In the genomic region with DNA sequence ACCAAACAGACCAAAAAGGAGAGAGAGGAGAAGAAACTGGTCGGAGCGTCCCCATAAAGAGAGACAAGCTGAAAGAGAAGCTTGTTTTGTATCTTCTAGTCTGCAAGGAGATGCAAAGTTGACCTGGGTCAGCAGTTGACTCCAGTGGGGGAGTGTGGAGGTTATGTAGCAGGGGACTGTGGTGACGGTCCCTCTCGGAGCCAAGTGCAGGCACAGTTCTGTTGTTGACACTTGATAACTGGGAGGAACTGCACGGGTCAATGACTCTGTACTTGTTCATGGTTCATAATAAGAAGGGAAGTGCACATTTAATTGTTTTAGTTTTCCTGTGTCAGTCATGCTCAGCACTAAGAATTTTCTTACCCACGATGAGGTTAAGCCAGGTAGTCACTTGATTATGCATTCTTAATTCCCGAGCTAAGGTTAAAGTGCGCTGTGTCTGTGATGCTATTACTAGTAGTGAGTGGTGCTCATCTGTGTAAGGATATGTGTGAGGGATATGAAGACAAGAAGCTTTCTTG, we compare ENCODE assay signal across 30 mouse cellular contexts. TPM values are rescaled to one million over a fixed set of nuclear protein-coding genes. Genes with fewer than 3 reads are reported as not detected.
DNase-seq lines count a peak whose midpoint lies in the region; ATAC-seq and TF ChIP-seq lines count a peak whose summit lies in the region.
"Had no signal": no experiment of that assay in that cellular context is flagged by ENCODE, and none has a peak within 500 bp of the region (broad histone marks: within the 10 kb centered on the region; RNA-seq: fewer than 3 reads in every experiment).

No protein-coding gene starts in this region.

- no peaks in the 10 kb centered on the region for H3K36me3 ChIP-seq in kidney, adult 2 months (ENCODE audit: control insufficient read depth, insufficient read depth, low read length)
- no peaks in the 10 kb centered on the region for H3K36me3 ChIP-seq in kidney, embryonic 16.5 days (ENCODE audit: insufficient read depth, low read length)
- no peaks in the 10 kb centered on the region for H3K36me3 ChIP-seq in intestine, embryonic 15.5 days
- H3K36me3 ChIP-seq: embryonic facial prominence, embryonic 10.5 days; embryonic facial prominence, embryonic 15.5 days; heart, embryonic 12.5 days; hindbrain, embryonic 13.5 days; lung, embryonic 15.5 days had no signal

- no peak overlapping the region for H3K4me3 ChIP-seq in kidney, adult 2 months (ENCODE audit: insufficient read depth, low read depth, low read length)
- H3K4me3 ChIP-seq in kidney, embryonic 16.5 days (ENCODE audit: low read length) = no peak overlapping the region
- H3K4me3 ChIP-seq in intestine, embryonic 15.5 days (replicated peaks) = no peak overlapping the region
- H3K4me3 ChIP-seq: embryonic facial prominence, embryonic 10.5 days; embryonic facial prominence, embryonic 15.5 days; gastrocnemius, adult 2 months; heart, embryonic 12.5 days; hindbrain, embryonic 13.5 days; lung, embryonic 15.5 days had no signal

- H3K4me1 ChIP-seq in kidney, adult 2 months (ENCODE audit: control insufficient read depth, insufficient read depth, low read length) = peaks cover 3% of the 10 kb centered on the region; the same call in 1 of the 2 replicates
- H3K4me1 ChIP-seq in kidney, embryonic 16.5 days (ENCODE audit: insufficient read depth, low read length) = peaks cover 5% of the 10 kb centered on the region; the same call in 1 of the 2 replicates
- H3K4me1 ChIP-seq in intestine, embryonic 15.5 days (replicated peaks) = no peaks in the 10 kb centered on the region
- H3K4me1 ChIP-seq: embryonic facial prominence, embryonic 10.5 days; embryonic facial prominence, embryonic 15.5 days; heart, embryonic 12.5 days; hindbrain, embryonic 13.5 days; lung, embryonic 15.5 days had no signal

- H3K4me2 ChIP-seq in kidney, embryonic 16.5 days (replicated peaks; ENCODE audit: low read depth, low read length) = no peak overlapping the region
- H3K4me2 ChIP-seq in intestine, embryonic 15.5 days (replicated peaks) = no peak overlapping the region
- H3K4me2 ChIP-seq: embryonic facial prominence, embryonic 15.5 days; heart, embryonic 12.5 days; hindbrain, embryonic 13.5 days; lung, embryonic 15.5 days; midbrain, embryonic 11.5 days had no signal

- H3K9me3 ChIP-seq in kidney, embryonic 16.5 days (ENCODE audit: low read length) = no peaks in the 10 kb centered on the region
- no peaks in the 10 kb centered on the region for H3K9me3 ChIP-seq in intestine, embryonic 15.5 days
- H3K9me3 ChIP-seq: embryonic facial prominence, embryonic 10.5 days; embryonic facial prominence, embryonic 15.5 days; heart, embryonic 12.5 days; hindbrain, embryonic 13.5 days; lung, embryonic 15.5 days had no signal

- peak; percentile 48 for DNase-seq in kidney, adult 2 months
- no peak for DNase-seq in kidney, postnatal 10 days
- DNase-seq in spleen, adult 18-20 months = peak; percentile 26 to 37
- no peak for DNase-seq in spleen, postnatal 14 days (ENCODE audit: low spot score in 2 of 2)
- no peak for DNase-seq in cerebellum, adult 11 months
- DNase-seq: adrenal gland, postnatal 36 days; cerebellum, adult 8-10 months; cerebellum, postnatal 25 days; gastrocnemius, adult 2 months; gastrocnemius, postnatal 36 days; heart, adult 18-20 months; heart, postnatal 4 days; layer of hippocampus, adult 9-11 months; liver; thymus, adult 2 months; thymus, postnatal 36 days had no signal

- ATAC-seq in kidney, embryonic 16.5 days (ENCODE audit: low FRiP score, low TSS enrichment) = peak; percentile 82
- peak; percentile 33; the same call in 1 of the 2 replicates for ATAC-seq in neutrophil, adult 5-6 weeks (ENCODE audit: extremely low read depth, insufficient number of reproducible peaks, low FRiP score, poor library complexity, severe bottlenecking)
- no peak for ATAC-seq in intestine, embryonic 15.5 days
- ATAC-seq: CD4-positive, CD25-positive, alpha-beta regulatory T cell, adult 4 months; forebrain, embryonic 14.5 days; inflammation-experienced regulatory T-cells, adult 6 months; midbrain, embryonic 16.5 days had no signal

- no peak for TF ChIP-seq POLR2A in kidney, adult 2 months (IDR thresholded peaks at IDR 0.05; ENCODE audit: low read depth, low read length)

- no peaks in the 10 kb centered on the region for H3K27me3 ChIP-seq in kidney, adult 2 months (replicated peaks; ENCODE audit: control insufficient read depth, insufficient read depth, low read length)
- H3K27me3 ChIP-seq in kidney, embryonic 16.5 days (ENCODE audit: insufficient read depth, low read length) = no peaks in the 10 kb centered on the region
- no peaks in the 10 kb centered on the region for H3K27me3 ChIP-seq in intestine, embryonic 15.5 days (replicated peaks)
- H3K27me3 ChIP-seq: embryonic facial prominence, embryonic 15.5 days; heart, embryonic 12.5 days; hindbrain, embryonic 13.5 days; lung, embryonic 15.5 days had no signal

- no peak for TF ChIP-seq CTCF in kidney, adult 2 months (conservative IDR thresholded peaks at IDR 0.05; ENCODE audit: insufficient read depth, insufficient read length, low read depth, low read length)

- H3K9ac ChIP-seq in kidney, embryonic 16.5 days (replicated peaks; ENCODE audit: low read length) = no peak overlapping the region
- H3K9ac ChIP-seq in intestine, embryonic 15.5 days = no peak overlapping the region
- H3K9ac ChIP-seq: embryonic facial prominence, embryonic 15.5 days; heart, embryonic 12.5 days; hindbrain, embryonic 13.5 days; lung, embryonic 15.5 days had no signal

- WGBS in kidney, adult 2 months = 39% methylated on average over 8 of the region's 8 CpGs
- WGBS in kidney, embryonic 16.5 days = 31% methylated on average over 8 of the region's 8 CpGs
- 76% methylated on average over 8 of the region's 8 CpGs for WGBS in intestine, embryonic 15.5 days

- H3K27ac ChIP-seq in kidney, adult 2 months (ENCODE audit: insufficient read depth, low read depth, low read length) = no peak overlapping the region
- H3K27ac ChIP-seq in kidney, embryonic 16.5 days (ENCODE audit: low read length) = no peak overlapping the region
- no peak overlapping the region for H3K27ac ChIP-seq in intestine, embryonic 15.5 days
- H3K27ac ChIP-seq: embryonic facial prominence, embryonic 10.5 days; embryonic facial prominence, embryonic 15.5 days; gastrocnemius, adult 2 months; hindbrain, embryonic 13.5 days; lung, embryonic 15.5 days had no signal

RNA-seq across cellular contexts. Expression of a gene that starts 30.8 kb away (rescaled TPM):
- polyA plus RNA-seq in kidney, adult 2 months (2012; rRNA removed) = 7.8 TPM in 1 of 2 replicates, not detected in the other
- polyA plus RNA-seq in kidney, embryonic 16.5 days (2015; fragmentation: Nextera tagmentation; extraction: Ambion mirVana) = 5.2 and 6.5 TPM in 2 replicates
- total RNA-seq in neutrophil, adult 5-6 weeks (2017) = 0.12 TPM in 1 of 2 replicates, not detected in the other
- polyA plus RNA-seq in intestine, embryonic 15.5 days (2015; fragmentation: Nextera tagmentation; extraction: Ambion mirVana) = 1.4 and 3.3 TPM in 2 replicates
- total RNA-seq: megakaryocyte, adult 5-6 weeks had no signal
- polyA plus RNA-seq: CD4-positive, CD25-positive, alpha-beta regulatory T cell, adult 4 months; inflammation-experienced regulatory T-cells, adult 6 months had no signal

Comparison
In these comparisons a context has a peak if more than half of its experiments do, and no peak if none do; other contexts are left out.
1. DNase-seq: peak in kidney, adult 2 months (single experiment) and spleen, adult 18-20 months (2 of 2); none in kidney, postnatal 10 days (single experiment), spleen, postnatal 14 days (0 of 2) and cerebellum, adult 11 months (single experiment).